Mouse (Mus musculus) G1E (cell line): Measurements from ENCODE around the gene Ifitm6.

Source experiments
- CTCF ChIP-seq: IDR thresholded peaks from 2 replicates; pipeline ENCODE4 v1.5.1; 2012; ENCODE audit warnings: low read depth, low read length, inconsistent platforms, mixed read lengths
- GATA1 ChIP-seq: IDR thresholded peaks from 2 replicates; pipeline ENCODE4 v1.6.1; 2012; ENCODE audit warnings: borderline replicate concordance, low read length, inconsistent platforms, mixed read lengths
- GATA2 ChIP-seq: IDR thresholded peaks from 2 replicates; pipeline ENCODE4 v1.6.1; 2012; ENCODE audit warnings: low read depth, low read length, inconsistent platforms, borderline replicate concordance

GRCm38 (mm10) chr7:141021489-141022449, 4.0 kb upstream of the Ifitm6 start:
- no peak for TF ChIP-seq GATA1
- TF ChIP-seq CTCF: no peak
- no peak for TF ChIP-seq GATA2
